Mouse (Mus musculus): ENCODE measurements around the gene Ptn.

Ptn gene

DNA sequence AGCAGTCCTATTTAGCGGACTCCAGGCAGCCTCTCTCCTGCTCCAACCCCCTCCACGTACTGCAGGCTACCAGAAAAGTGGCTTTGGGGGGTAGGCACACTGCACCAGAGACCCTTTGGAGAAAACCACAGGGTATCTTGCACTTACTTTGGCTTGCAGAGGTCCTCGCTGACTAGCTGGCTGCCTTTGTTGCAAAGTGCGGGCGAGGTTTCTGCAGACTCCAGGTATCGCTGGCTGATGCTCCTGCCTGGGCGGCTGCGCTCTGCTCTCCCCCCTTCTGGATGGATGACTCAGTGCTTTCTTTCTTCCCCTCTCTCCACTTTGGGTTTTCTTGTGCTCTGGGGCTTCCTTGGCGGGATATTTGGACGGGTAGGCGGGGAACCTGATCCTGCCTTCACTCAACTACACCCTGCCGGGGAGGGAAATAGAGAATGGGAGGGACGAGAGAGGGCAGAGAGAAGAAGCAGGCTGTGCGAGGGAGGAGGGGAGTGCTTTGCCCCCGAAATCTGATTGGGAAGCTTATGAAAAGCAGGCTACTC lies at the start of gene Ptn:
Gene Ptn, minus strand, starts transcription at position 474 of the 539 bp plus-strand sequence.
- DNase-seq, result no peak

DNA sequence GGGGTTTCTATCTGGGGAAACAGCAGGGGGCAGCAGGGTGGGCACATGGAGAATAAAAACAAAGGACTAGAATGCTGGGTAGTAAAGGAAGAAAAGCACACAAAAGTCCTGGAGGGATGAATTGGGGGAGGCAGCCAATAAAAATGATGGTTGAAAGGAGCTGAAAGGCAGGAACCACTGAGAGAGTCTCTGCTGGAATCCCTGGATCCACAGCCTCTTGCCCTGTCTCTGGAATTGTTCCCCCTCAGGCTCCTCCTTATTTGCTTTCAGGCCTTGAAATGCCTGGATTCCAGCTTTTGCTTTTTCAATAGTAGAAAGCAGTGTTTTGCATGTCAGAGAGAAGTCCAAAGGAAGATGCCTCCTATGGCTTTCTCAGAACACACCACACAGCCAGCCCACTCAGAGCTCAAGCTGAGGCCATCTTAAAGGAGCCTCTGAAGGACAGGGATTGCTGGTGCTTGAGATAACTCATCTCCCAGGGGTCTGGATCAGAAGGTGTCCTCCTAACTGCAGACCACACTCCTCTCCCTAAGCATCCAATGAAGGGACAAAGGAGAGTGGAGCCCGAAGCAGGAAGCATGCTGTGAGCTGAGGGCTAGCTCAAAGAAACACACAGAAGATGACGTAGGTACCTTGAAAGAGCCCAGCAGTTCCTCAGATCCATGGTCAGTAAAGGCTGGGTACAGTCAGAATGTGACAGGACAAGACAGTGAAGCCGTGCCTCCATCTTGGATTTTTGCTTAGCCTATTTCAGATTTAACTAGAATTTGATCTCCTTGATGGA lies 48.4 kb upstream of the Ptn start:
- no peak for DNase-seq

DNA sequence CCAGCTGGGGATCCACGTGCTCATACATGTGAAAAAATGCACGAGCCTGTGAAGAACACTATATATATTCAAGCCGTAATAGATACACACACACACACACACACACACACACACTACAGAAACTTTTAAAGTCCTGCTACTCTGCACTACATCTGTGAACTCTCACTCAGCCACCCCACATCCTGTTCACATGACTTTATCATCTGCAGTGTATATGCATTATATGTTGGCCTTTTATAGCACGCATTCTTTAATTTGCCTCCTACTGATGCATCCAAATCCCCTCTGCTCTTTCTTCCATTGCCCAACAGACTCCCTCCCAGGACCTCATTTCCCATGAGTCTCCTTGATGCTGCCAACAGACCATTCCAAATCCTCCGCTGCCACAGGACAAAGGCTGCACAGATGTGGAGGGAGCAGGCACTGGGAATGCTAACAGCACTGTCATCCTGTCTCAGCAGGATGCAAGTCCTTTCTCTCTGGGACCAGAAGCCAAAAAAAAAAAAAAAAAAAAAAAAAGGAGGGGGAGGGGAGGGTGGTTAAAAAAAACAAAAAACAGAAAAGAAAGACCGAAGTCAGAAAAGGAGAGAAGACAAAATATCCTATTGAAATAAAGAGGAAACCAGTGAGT lies 47.7 kb upstream of the Ptn start:
- DNase-seq, result no peak

DNA sequence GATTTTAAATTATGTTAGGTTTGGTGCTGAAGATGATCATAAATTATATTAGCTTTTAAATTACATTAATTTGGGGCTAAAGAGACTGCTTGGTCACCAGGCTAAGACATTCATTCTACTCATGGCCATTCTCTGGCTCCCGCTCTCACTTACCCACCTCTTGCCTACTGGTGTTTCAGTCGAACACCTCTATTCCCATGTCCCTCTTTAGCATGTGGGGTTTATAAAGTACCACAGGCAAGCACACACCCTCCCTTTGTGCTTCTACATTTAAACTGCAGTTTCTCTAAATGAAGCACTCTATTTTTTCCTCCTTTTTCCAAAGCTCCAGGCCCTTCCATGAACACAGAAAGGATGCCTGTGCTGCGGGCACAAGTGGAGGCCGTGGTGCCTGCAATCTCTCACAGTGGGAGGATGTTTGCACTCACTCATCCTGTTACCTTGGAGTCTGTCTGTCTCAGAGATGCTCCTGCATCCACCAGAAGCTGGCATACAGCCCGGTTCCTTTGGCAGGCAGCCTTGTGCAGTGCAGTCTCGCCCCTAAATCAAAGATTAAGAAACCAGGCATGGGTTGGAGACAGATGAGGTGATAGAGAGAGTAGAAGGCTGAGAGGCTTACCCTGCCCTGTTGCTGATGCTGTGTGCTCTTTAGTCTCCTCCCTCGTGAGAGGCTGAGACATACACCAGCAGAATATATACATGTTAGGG lies 40.6 kb upstream of the Ptn start:
- peak; percentile 53 to 54 for DNase-seq

DNA sequence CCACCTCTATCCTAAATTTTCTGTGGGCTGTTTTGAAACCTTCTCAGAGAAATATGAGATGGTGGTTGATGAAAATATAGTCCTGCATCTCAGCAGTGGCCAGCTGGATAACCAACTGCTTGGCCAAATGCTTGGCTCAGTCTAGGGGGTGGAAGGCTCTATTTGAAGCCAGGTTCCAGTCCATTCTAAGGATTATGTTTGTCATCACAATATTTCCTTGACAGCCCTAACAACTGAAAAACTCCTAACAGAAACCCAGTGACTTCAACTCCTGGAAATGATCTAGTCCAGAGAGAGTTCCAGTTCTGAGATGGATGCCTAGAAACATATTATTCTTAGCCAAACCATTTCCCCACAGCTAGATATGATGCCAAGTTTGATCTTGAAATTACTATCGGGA lies 35.3 kb upstream of the Ptn start:
- no peak for DNase-seq

DNA sequence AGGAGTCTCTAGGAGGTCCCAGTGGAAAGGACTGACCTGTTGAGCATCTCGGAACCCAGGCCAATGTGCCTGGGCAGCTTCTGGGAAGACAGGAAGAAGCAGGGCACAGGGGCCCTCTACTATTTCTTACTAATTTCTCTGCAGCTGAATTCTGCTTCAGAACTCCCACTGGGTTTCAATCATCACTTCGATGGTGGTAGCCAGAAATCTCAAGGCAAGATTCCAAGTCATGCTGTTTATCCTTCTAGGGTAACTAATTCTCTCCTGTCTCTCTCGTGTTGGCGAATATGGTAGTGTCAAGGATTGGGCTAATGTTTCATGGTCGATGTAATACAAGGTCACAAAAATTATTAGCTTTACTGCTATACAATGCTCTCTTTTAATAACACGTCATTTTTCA lies 34.2 kb upstream of the Ptn start:
- no peak for DNase-seq

DNA sequence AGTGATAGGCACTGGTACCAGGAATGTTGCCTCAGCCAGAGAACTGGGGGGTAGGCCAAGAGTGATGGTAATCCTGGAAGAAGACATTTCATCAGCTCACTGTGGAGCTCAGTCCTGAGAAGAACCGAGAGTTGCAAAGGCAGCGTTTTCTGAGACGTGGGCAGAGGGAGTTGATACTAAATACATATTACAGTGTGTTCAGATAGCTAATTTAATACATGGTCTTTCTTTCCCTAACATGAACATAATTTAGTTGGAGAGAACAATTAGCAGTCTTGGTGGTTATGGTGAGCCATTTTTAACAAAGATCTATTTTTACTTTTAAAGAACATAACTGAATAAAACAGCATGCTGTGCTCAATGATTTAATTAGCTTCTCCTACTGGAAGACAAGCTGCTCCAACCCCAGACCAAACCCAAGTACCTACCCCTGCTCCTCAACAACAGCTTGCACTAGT lies 33.0 kb upstream of the Ptn start:
- DNase-seq, result no peak

DNA sequence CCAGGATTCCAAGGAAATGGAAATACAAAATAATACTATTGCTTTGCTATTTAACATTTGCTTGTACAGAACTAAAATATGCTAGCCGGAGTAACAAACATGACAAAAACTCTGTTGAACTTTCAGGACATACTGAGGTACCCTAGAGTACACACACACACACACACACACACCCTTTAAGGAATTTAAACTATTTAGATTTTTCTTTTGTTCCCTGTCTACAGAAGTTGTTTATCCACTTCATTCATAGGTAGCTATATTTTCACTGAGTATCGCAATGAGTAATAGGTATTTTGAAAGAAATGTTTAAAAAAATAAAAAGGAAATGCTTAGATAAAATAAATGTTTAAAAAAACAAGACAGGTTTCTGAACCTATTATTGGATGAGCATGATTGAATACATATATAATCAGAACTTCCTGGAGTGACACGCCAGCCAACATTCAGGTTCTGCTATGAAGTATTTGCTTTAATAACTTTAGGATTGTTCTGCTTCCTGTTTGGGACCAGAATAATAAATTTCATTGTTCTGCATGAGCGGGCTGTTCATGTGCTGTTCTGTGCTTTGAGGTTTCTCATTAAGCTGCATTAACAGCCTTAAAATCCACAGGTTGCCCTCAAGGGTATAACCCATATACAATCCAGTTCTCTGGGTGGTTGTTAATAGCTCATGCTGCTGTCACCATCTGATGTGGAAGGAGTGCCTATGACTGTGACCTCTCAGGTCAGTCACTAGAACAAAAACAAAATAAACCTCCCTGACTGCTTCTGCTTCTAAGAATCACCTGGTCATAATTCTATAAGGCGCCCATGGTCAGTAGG lies 32.3 kb upstream of the Ptn start:
- DNase-seq, result no peak

DNA sequence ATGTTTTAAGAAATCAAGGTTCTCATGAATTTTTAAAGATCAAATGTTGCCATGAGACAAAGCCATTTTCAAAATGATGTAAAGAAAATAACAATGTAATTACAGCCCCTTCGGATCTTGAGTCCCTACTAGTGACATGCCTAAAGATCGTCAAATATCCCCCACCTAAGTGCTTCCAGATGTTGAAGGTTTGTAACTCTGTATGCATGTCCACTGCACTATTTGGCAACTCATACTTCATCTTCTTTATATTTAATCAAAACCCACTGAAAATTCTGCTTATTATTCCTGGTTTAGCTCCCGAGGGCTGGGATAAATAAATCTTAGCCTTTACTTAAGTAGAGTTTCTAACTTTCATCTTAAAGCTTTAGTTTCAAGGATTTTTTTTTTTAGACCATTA lies 31.7 kb upstream of the Ptn start:
- no peak for DNase-seq

DNA sequence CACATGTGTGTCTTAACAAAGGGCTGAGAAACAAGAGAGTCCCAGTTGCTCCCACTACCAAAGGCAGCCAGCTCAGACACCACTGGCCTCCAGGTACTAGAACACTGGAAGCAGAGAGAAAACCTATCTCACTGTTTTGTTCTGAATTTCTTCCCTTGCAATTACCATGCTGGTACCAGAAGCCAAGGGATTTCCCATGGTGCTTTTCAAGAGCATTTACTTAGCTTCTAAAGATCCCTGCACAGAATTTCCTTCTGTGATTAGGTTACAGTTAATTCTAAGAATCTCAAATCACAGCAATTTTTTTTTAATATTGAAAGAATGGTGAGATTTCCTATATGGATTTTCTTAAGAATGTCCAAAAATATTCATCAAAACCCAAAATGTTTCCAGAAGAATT lies 31.2 kb upstream of the Ptn start:
- DNase-seq, result no peak

DNA sequence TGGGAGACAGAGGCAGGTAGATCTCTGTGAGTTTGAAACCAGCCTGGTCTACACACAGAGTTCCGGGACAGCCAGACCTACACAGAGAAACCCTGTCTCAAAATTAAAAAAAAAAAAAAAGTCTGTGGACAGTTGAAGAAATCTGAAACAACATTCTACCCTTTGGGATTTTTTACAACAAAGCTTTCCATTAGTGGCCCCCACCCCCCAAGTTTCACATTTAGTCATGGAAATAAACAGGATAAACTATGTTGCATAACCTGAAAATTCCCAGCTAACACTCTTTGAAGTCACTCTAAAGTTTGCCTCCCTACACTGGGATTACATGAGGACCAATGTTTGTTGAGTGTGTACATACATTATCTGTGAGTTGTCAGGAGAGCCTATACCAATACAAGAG lies 28.7 kb upstream of the Ptn start:
- DNase-seq, result no peak

DNA sequence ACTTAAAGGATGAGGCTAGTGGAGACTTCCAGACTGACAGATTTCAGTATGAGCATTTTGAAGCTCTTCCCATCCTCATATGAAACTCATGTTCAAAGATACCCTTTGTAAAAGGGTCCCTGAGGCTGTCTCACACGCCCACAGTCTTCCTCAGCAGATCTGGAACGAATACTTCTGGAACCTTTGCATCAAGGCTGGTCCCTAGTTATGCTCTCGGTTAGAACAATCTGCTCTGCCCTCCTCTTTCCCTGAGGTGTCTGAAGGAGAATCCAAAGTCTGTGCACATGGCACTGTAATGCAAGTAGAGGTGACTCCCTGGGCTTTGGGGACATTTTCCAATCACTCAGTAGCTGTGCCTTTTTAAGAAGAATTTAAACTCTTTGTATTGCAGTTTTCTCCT lies 25.3 kb upstream of the Ptn start:
- DNase-seq, result no peak

DNA sequence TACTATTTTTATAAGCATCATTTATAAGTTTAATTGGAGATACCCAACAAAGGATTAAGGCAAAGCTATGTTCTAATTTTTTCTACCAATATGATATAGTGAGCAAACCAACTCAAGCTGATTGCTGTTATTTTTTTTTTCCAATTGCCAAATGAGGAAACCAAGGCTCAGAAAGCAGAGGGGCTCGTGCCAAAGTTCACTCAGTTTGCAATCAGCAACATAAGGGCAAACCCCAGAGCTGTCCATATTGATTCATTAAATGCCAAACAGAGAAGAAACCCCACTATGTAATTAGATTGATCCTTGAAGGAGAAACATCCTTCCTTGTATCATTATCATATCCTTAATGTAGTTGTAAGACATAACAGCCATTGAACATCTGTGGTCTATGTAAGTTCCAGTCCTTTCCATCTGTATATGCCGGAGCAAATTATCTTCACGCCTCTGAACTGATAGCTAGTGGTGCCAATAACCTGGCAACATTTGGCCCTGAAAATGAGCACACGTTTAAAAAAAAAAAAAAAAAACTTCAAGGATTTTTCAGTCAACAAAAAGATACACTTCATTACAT lies 24.8 kb upstream of the Ptn start:
- DNase-seq, result no peak

DNA sequence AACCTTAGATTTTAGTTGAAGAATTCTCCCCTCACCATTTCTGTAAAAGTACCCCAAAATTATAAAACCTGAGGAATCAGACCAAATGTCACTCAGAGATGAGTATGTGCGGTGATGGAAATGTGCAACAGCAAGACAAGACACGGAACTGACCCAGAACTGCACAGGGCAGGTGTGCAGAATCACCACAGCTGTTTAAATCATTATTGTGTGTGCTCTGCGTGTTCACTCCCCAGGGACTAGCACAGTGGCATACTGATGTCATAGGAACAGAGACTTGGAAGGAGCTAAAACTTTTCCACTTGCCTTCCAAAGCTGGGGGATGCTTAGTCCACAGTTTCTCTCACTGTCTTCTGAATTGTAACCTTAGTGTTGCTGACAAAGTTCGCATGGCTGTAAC lies 22.7 kb upstream of the Ptn start:
- DNase-seq, result no peak

DNA sequence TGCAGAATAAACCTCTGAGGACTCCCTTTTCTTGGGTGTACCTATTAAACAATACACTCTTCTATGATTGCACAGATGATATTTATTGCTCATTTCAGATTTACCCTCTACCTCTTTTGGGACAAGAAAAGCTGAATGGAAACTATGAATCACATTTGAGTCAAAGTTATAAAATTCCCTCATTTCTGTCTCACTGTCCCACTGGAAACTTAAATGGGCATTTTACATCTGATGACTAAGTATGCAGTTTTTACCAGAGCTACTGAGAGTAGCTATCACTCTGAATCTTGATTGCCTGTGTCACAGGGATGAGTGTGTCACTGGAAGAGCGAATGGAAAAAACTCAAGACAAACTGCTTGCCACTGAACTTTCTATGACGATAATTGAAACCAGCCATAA lies 22.2 kb upstream of the Ptn start:
- DNase-seq, result no peak

DNA sequence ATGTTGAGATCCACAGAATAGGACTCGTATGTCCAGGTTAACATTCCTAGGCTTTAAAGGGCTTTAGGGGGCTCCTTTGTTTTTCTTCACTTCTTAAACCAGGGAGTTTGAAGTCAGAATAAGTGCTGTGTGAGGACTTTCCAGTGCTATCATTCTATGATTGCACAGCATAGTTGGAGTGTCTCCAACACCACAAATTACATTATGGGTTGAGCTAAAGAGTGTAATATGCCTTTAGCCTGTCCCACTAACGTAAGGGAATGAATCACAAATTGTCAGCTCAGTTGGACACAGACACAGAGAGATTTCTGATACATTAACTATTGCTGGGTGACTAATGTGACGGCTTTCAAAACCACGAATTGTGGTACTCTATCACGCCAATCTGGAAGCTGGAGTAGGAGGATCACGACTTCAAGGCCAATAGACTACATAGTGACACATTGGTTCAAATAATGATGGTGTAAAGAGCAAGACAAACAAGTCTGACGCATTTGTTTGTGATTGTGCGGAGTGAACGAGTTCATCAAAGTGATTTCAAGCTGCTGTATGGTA lies 20.4 kb upstream of the Ptn start:
- no peak for DNase-seq

DNA sequence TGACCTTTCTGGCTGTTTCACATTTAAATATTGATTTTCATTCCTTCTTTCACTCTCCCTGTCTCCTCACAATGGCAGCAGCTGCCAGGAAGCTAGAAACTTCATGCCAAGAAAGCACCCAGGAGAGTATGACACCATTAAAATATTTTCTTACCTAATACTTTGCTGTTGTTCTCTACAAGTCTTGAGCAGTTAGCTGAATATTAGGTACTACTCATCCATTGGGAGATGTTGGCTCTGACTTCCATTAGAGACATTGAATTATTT lies 9.7 kb upstream of the Ptn start:
- DNase-seq, result no peak

DNA sequence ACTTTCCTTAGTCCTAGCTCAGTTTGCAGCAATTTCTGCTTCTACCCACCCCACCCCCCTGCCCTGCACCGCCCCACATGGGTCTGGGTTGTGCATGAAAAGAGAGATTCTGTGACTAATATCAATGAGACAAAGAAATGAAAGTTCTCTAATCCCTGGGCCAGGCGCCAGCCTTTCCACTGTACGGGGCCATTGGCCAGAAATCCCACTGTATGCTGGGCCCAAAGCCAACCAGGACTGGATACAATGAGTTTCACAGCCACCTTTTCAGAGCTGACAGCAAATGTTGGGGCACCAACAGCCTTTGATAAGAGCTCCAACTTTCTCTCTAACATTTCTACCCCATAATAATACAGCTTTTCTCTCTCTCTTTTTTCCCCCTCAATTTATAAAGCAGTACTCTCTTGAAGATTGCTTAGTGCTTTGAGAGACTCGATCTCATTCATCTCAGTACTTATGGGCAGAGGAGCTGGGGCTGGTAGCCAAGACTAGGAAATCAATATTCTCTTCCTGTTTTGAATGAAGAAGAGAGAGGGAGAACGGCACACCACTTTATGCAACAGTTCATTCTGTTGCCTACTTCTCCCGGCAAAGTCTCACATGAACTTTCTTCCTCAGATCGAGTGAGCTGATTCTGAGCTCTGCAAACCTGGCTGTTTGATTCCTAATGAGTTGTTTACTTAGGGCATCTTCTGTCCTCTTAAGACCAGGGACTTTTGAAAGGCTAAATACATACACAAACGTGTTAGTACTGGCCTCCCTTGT lies 9.2 kb upstream of the Ptn start:
- DNase-seq, result peak; percentile 81 to 84

DNA sequence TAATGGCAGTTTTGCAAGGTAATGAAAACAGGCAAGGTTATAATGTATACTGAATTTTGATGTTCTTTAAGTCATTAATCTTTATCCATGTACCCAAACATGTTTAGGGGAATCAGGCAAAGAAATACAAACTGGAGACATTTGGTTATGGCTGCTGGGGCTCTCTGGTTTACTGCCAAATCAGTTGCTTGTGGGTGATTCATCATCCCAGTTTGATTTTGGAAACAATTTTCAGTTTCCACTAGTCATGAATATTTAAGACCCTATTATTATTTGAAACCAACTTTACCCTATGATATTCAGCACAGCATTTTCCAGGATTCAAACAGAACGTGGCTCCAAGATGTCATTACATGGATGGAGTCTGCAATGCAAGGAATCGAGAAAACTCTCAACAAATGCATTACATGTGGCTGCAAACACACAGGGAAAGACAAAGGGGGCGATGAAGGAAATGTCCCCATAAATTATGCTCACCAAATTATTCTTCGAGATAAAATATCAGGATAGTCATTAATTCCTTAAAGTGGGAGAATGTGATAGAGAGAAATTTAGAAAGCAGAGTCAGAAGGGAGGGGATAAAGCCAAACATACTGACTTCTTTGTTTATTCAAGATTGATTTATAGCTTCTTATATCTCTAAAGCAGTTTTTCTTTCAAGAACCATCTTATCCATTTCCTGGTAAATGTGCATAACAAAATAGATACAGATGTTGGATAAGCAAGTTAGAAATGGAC lies 8.4 kb upstream of the Ptn start:
- no peak for DNase-seq

DNA sequence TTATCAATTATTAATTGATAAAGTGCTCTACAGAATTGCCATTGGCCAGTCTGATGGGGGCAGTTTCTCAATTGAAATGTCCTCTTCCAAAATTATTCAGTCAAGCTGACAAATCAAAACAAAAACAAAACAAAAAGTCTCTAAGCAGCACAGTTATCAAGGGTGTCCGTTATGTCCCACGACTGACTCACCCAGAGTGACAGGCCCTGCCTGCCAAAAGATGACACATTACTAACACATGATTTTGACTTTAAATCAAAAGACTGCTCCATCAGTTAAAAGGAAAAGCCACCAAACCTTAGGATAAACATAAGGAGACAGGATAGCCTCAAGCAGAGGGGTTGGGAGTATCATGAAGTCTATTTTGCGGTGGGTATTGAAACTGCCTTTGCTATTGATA lies 6.6 kb upstream of the Ptn start:
- no peak for DNase-seq

DNA sequence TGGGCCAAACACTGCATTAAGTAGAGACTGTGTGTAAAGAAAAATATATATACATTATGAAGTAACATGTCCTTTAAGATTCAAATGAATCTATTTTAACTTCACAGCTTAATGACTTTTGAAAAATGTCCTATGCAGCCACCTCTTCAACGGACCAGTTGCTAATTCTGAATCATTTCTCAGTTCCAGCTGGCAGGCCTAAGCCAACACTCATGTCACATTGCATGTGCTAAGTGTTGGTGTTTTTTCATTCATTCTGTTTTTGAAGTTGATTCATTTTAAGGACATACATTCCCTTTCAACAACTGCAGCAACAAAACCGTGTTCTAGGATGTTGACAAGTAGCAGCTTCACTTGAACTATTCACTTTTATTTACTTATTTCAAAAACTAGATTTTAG lies 6.0 kb upstream of the Ptn start:
- DNase-seq, result no peak

All from kidney, postnatal 25 days (tissue).